Comparison of ENCODE assay signal across 17 mouse cellular contexts in the genomic region with DNA sequence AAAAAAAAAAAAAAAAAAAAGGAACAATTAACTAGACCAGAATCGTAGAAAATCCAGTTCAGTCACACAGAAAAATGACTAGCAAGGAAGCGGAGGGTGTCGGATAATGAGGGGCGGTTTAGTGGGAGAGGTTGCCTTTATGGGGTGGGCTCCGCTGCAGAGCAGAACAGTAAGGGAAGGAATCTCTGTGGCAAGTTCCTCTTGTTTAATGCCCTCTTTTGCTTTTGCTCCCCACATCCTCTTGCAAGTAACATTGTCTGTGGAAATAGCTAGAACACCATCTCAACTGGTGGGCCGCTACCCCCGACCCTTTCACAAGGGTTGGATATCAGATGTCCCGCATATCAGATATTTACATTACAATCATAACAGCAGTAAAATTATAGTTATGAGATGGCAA.
"Had no signal": no experiment of that assay in that cellular context is flagged by ENCODE, and none has a peak within 500 bp of the region (broad histone marks: within the 10 kb centered on the region; RNA-seq: fewer than 3 reads in every experiment).

No protein-coding gene starts in this region.

- DNase-seq: gastrocnemius, adult 2 months; gastrocnemius, postnatal 14 days; gastrocnemius, postnatal 36 days; heart, adult 18-20 months; heart, postnatal 14 days; heart, postnatal 36 days; kidney, adult 18-20 months; kidney, adult 8-10 months; kidney, postnatal 10 days; kidney, postnatal 25 days; kidney, postnatal 4 days; liver; liver, embryonic 13.5 days had no signal

- ATAC-seq: hindbrain, embryonic 16.5 days; inflammation-experienced regulatory T-cells, adult 6 months; intestine, embryonic 15.5 days; intestine, postnatal 0 days had no signal
